Mouse (Mus musculus) ES-E14 (cell line): ENCODE data around the gene Atf3.

ENCODE experiments used
- CHD2 ChIP-seq: IDR thresholded peaks from 2 replicates; pipeline ENCODE4 v1.6.1; 2014; ENCODE audit warnings: mild to moderate bottlenecking, low read depth, low read length, inconsistent platforms
- HCFC1 ChIP-seq: IDR thresholded peaks from 2 replicates; pipeline ENCODE4 v1.6.1; 2012; ENCODE audit warnings: low read length, inconsistent platforms, borderline replicate concordance; ENCODE audit not compliant: insufficient read depth
- MAFK ChIP-seq: IDR thresholded peaks from 2 replicates; pipeline ENCODE4 v1.6.1; 2014; ENCODE audit warnings: mild to moderate bottlenecking, low read depth, low read length, inconsistent platforms; ENCODE audit not compliant: insufficient read depth
- ZC3H11A ChIP-seq: IDR thresholded peaks from 2 replicates; pipeline ENCODE4 v1.6.1; 2012; ENCODE audit warnings: low read depth, mild to moderate bottlenecking, inconsistent platforms, low read length, borderline replicate concordance
- ZNF384 ChIP-seq: IDR thresholded peaks from 2 replicates; pipeline ENCODE4 v1.6.1; 2012; ENCODE audit warnings: low read depth, low read length, inconsistent platforms

DNA sequence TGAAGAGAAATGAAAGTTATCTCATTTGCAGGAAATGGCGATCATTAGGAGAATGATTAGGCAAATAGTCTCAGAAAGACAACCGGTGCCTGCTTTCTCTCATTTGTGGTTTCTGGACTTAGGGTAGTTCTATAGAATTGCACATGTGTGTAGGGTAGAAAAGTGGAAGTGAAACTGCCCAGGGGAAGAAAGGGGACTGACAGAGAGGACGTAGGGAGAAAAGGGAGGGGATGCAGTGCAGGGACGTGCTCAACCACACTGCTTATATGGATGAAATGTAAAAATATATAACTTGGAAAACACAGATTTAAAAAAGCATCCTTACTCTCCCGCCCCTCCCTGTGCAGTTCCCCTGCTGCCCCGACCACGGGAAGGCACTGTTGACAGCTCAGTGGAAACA, 19.9 kb downstream of the Atf3 start:
- TF ChIP-seq CHD2, result no peak
- TF ChIP-seq ZNF384, result no peak
- TF ChIP-seq MAFK, result no peak
- no peak for TF ChIP-seq ZC3H11A
- TF ChIP-seq HCFC1, result no peak
